Mouse (Mus musculus) limb, embryonic 14.5 days (tissue): ENCODE data around the gene Bcap31. TPM values are rescaled to one million over a fixed set of nuclear protein-coding genes. Genes with fewer than 3 reads are reported as not detected.
A peak's percentile ranks its signal among the peaks of the same experiment; 100 is the strongest.

ENCODE experiments used
- ATAC-seq: fragments of 200-750 bp; cut with Nextera tagmentation; 2 replicates; pipeline ENCODE4 v1.8.0; 2017; ENCODE audit warnings: low read depth, moderate number of reproducible peaks, moderate TSS enrichment; ENCODE audit not compliant: low FRiP score
- DNase-seq: peaks from one replicate; pipeline ENCODE4 v3.0.0-alpha.2; 2015; ENCODE audit warnings: low spot score
- H3K27ac ChIP-seq: fragments of 300-500 bp; sonication (generic); replicated peaks from 2 replicates; pipeline ENCODE4 v1.5.1; 2014; ENCODE audit warnings: low read depth, mild to moderate bottlenecking, low read length, moderate library complexity, mixed read lengths
- H3K27me3 ChIP-seq: fragments of 300-500 bp; sonication (generic); 2 replicates; pipeline ENCODE4 v1.6.1; 2014; ENCODE audit warnings: low read length, mixed read lengths; ENCODE audit not compliant: control insufficient read depth, insufficient read depth
- H3K36me3 ChIP-seq: fragments of 300-500 bp; sonication (generic); 2 replicates; pipeline ENCODE4 v1.6.1; 2014; ENCODE audit warnings: mild to moderate bottlenecking, low read length, moderate library complexity, mixed read lengths; ENCODE audit not compliant: control insufficient read depth, insufficient read depth
- H3K4me1 ChIP-seq: fragments of 300-500 bp; sonication (generic); 2 replicates; pipeline ENCODE4 v1.6.1; 2014; ENCODE audit warnings: antibody characterized with exemption, low read length, mixed read lengths; ENCODE audit not compliant: control insufficient read depth, insufficient read depth
- H3K4me2 ChIP-seq: fragments of 300-500 bp; sonication (generic); replicated peaks from 2 replicates; pipeline ENCODE4 v1.6.1; 2014; ENCODE audit warnings: low read depth, mild to moderate bottlenecking, low read length, moderate library complexity; ENCODE audit not compliant: severe bottlenecking
- H3K4me3 ChIP-seq: fragments of 300-500 bp; sonication (generic); replicated peaks from 2 replicates; pipeline ENCODE4 v1.5.1; 2014; ENCODE audit warnings: low read length
- H3K9ac ChIP-seq: fragments of 300-500 bp; sonication (generic); 2 replicates; pipeline ENCODE4 v1.6.1; 2014; ENCODE audit warnings: mild to moderate bottlenecking, low read depth, low read length, moderate library complexity; ENCODE audit not compliant: severe bottlenecking
- H3K9me3 ChIP-seq: fragments of 300-500 bp; sonication (generic); 2 replicates; pipeline ENCODE4 v1.6.1; 2016; ENCODE audit warnings: low read length; ENCODE audit not compliant: control insufficient read depth
- POLR2A ChIP-seq: fragments of 200-500 bp; IDR thresholded peaks from 2 replicates; pipeline ENCODE4 v1.8.0; 2012; ENCODE audit warnings: inconsistent platforms, mild to moderate bottlenecking, moderate library complexity, borderline replicate concordance; ENCODE audit not compliant: insufficient read depth, insufficient read length; ENCODE audit errors: extremely low read depth
- WGBS: fragments of 180-500 bp; shearing (Covaris S2); extraction: QIAGEN DNeasy Blood & Tissue Kit; methylation state at CpG from one replicate; pipeline ENCODE4 v1.1.7; 2014; 5-methylcytosine and 5-hydroxymethylcytosine counted together
- polyA plus RNA-seq, 2 experiments: library from polyadenylated mRNA; depleted of rRNA in 1 of 2; stranded (reverse) in 1 of 2; unstranded in 1 of 2; fragments of >200 nt; fragmentation: Nextera tagmentation in 1 of 2; extraction: Ambion mirVana in 1 of 2; gene quantifications; 2 replicates each; pipeline versions ENCODE4 v1.2.1 to v1.2.3; 2012 to 2014

Bcap31 gene
- polyA plus RNA-seq, 2 experiments: 97.4 to 239 TPM

- no peak for DNase-seq
- H3K4me2 ChIP-seq: peak overlapping the region; percentile 23
- peaks cover 20% of the 10 kb centered on the region for H3K4me1 ChIP-seq
- 42% methylated on average over 5 of the region's 5 CpGs for WGBS
- no peak for ATAC-seq
- no peak overlapping the region for H3K4me3 ChIP-seq
- no peak overlapping the region for H3K9ac ChIP-seq
- no peaks in the 10 kb centered on the region for H3K9me3 ChIP-seq
- no peak overlapping the region for H3K27ac ChIP-seq
- no peaks in the 10 kb centered on the region for H3K27me3 ChIP-seq
- no peak for TF ChIP-seq POLR2A
- H3K36me3 ChIP-seq: no peaks in the 10 kb centered on the region
Measured at GRCm38 (mm10) chrX:73718686-73719362, 2.8 kb upstream of the Bcap31 start.

GRCm38 (mm10) chrX:73718271-73718670, 2.3 kb upstream of the Bcap31 start:
- H3K9ac ChIP-seq: no peak overlapping the region
- no peak for TF ChIP-seq POLR2A
- H3K4me2 ChIP-seq: peak overlapping the region; percentile 23
- H3K36me3 ChIP-seq: no peaks in the 10 kb centered on the region
- no peaks in the 10 kb centered on the region for H3K27me3 ChIP-seq
- DNase-seq (no peak), ATAC-seq (no peak)
- H3K4me3 ChIP-seq: no peak overlapping the region
- H3K9me3 ChIP-seq: no peaks in the 10 kb centered on the region
- H3K27ac ChIP-seq: no peak overlapping the region
- 44% methylated on average over 3 of the region's 3 CpGs for WGBS
- peaks cover 20% of the 10 kb centered on the region for H3K4me1 ChIP-seq

GRCm38 (mm10) chrX:73717667-73718066, 1.7 kb upstream of the Bcap31 start:
- 0 out of 2 replicates have a peak overlapping the region, but pooled peaks have one; percentile 50 for H3K9ac ChIP-seq
- no peaks in the 10 kb centered on the region for H3K27me3 ChIP-seq
- H3K9me3 ChIP-seq: no peaks in the 10 kb centered on the region
- 61% methylated on average over 11 of the region's 11 CpGs for WGBS
- no peak for TF ChIP-seq POLR2A
- DNase-seq: no peak
- ATAC-seq: no peak
- H3K27ac ChIP-seq: no peak overlapping the region
- peak overlapping the region; percentile 60 for H3K4me2 ChIP-seq
- H3K36me3 ChIP-seq: no peaks in the 10 kb centered on the region
- peaks cover 20% of the 10 kb centered on the region for H3K4me1 ChIP-seq
- peak overlapping the region; percentile 51 for H3K4me3 ChIP-seq

GRCm38 (mm10) chrX:73716709-73717545, 952 bp upstream of the Bcap31 start:
- ATAC-seq: 0 out of 2 replicates have a peak, but pooled peaks have one; percentile 11
- H3K9ac ChIP-seq: peak overlapping the region; percentile 50
- 35% methylated on average over 29 of the region's 30 CpGs for WGBS
- peak overlapping the region; percentile 60 for H3K4me2 ChIP-seq
- no peak for DNase-seq
- peak overlapping the region; percentile 51 for H3K4me3 ChIP-seq
- H3K9me3 ChIP-seq: no peaks in the 10 kb centered on the region
- H3K27ac ChIP-seq: peak overlapping the region; percentile 78
- TF ChIP-seq POLR2A: no peak
- peaks cover 20% of the 10 kb centered on the region for H3K4me1 ChIP-seq
- no peaks in the 10 kb centered on the region for H3K27me3 ChIP-seq
- peaks cover 4% of the 10 kb centered on the region; the same call in 1 of the 2 replicates for H3K36me3 ChIP-seq

GRCm38 (mm10) chrX:73715476-73716108, 383 bp downstream of the Bcap31 start:
- Histone ChIP-seq H3K9ac (peak overlapping the region; percentile 61), H3K27me3 (no peaks in the 10 kb centered on the region), H3K9me3 (no peaks in the 10 kb centered on the region), H3K4me1 (peaks cover 20% of the 10 kb centered on the region), H3K4me2 (peak overlapping the region; percentile 60), H3K36me3 (peaks cover 6% of the 10 kb centered on the region), H3K27ac (peak overlapping the region; percentile 55), H3K4me3 (peak overlapping the region; percentile 51)
- 29% methylated on average over 15 of the region's 21 CpGs for WGBS
- ATAC-seq (peak; percentile 7), DNase-seq (no peak)
- no peak for TF ChIP-seq POLR2A
